Mouse (Mus musculus) intestine, embryonic 14.5 days (tissue): Measurements from ENCODE around the gene Ngdn. TPM values are rescaled to one million over a fixed set of nuclear protein-coding genes. Genes with fewer than 3 reads are reported as not detected.
"Not testable (repeated sequence)": the region's sequence is repeated elsewhere in the genome, so short reads cannot be mapped to it uniquely, and the experiment has no call there.

ENCODE experiments used
- ATAC-seq: fragments of 200-750 bp; cut with Nextera tagmentation; replicated peaks from 2 replicates; pipeline ENCODE4 v1.8.0; 2017; ENCODE audit warnings: low read depth, moderate number of reproducible peaks, moderate TSS enrichment, moderate library complexity; ENCODE audit not compliant: low FRiP score, low TSS enrichment
- DNase-seq: peaks from one replicate; pipeline ENCODE4 v3.0.0-alpha.2; 2018; ENCODE audit warnings: low spot score
- H3K27ac ChIP-seq: fragments of 300-500 bp; sonication (generic); 2 replicates; pipeline ENCODE4 v1.5.1; 2014; ENCODE audit warnings: low read depth, mild to moderate bottlenecking, control low read depth
- H3K27me3 ChIP-seq: fragments of 300-500 bp; sonication (generic); replicated peaks from 2 replicates; pipeline ENCODE4 v1.6.1; 2014; ENCODE audit warnings: low read length, control low read depth; ENCODE audit not compliant: control insufficient read depth, insufficient read depth
- H3K36me3 ChIP-seq: fragments of 300-500 bp; sonication (generic); 2 replicates; pipeline ENCODE4 v1.6.1; 2014; ENCODE audit warnings: low read length, control low read depth; ENCODE audit not compliant: control insufficient read depth, insufficient read depth
- H3K4me1 ChIP-seq: fragments of 300-500 bp; sonication (generic); replicated peaks from 2 replicates; pipeline ENCODE4 v1.6.1; 2014; ENCODE audit warnings: low read length, control low read depth, mixed read lengths; ENCODE audit not compliant: control insufficient read depth, insufficient read depth
- H3K4me2 ChIP-seq: fragments of 300-500 bp; sonication (generic); 2 replicates; pipeline ENCODE4 v1.6.1; 2014; ENCODE audit warnings: low read length
- H3K4me3 ChIP-seq: fragments of 300-500 bp; sonication (generic); 2 replicates; pipeline ENCODE4 v1.5.1; 2014; ENCODE audit warnings: low read depth, low read length, control low read depth, mixed read lengths
- H3K9ac ChIP-seq: fragments of 300-500 bp; sonication (generic); 2 replicates; pipeline ENCODE4 v1.6.1; 2014; ENCODE audit warnings: mild to moderate bottlenecking, low read length
- H3K9me3 ChIP-seq: fragments of 300-500 bp; sonication (generic); 2 replicates; pipeline ENCODE4 v1.6.1; 2016; ENCODE audit warnings: low read length, control low read depth; ENCODE audit not compliant: control insufficient read depth
- WGBS: fragments of 180-500 bp; shearing (Covaris S2); extraction: QIAGEN DNeasy Blood & Tissue Kit; methylation state at CpG from one replicate; pipeline ENCODE4 v1.1.7; 2014; 5-methylcytosine and 5-hydroxymethylcytosine counted together
- polyA plus RNA-seq: library from polyadenylated mRNA; unstranded; fragments of >200 nt; fragmentation: Nextera tagmentation; extraction: Ambion mirVana; gene quantifications from 2 replicates; pipeline ENCODE4 v1.2.1, GENCODE M21; 2014

Gene Ngdn
- polyA plus RNA-seq = 78.5 and 80.1 TPM in 2 replicates

GRCm38 (mm10) chr14:55014991-55015766 lies at the start of gene Ngdn:
Gene Ngdn, plus strand, starts transcription at chr14:55015454.
- ATAC-seq (peak; percentile 95), DNase-seq (peak; percentile 100)
- Histone ChIP-seq H3K4me3 (peak within 1 kb of the TSS; percentile 85), H3K36me3 (peaks cover 26% of the 10 kb centered on the region), H3K9me3 (no peaks in the 10 kb centered on the region), H3K4me2 (peak within 1 kb of the TSS; percentile 79), H3K9ac (peak within 1 kb of the TSS; percentile 79), H3K27me3 (no peaks in the 10 kb centered on the region), H3K27ac (peak within 1 kb of the TSS; percentile 84), H3K4me1 (0 out of 2 replicates have a peak, but pooled peaks cover 6% of the 10 kb centered on the region)
- under 1% methylated on average over 36 of the region's 36 CpGs for WGBS

DNA sequence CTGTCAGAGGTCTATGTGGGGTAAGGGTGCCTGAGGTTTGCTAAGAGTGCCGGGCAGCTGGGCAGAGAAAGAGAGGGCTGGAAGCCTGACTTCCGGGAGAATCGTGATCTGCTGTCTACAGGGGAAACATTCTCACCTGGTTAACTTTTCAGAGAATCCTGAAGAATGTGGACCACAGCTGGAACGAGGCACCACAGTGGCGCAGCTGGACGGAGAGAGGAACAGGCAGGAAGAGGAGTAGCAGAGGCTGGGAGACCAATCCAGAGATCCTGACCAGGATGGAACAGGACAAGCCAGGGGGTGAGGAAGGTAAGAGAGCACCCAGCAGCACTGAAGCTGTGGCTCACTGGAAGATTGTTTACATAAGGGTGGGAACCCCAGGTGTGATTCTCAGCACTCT lies 49.6 kb upstream of the Ngdn start:
- Histone ChIP-seq H3K9ac (no peak overlapping the region), H3K27me3 (no peaks in the 10 kb centered on the region), H3K36me3 (no peaks in the 10 kb centered on the region), H3K9me3 (no peaks in the 10 kb centered on the region), H3K4me3 (no peak overlapping the region), H3K4me2 (no peak overlapping the region), H3K4me1 (no peaks in the 10 kb centered on the region), H3K27ac (no peak overlapping the region)
- no peak for DNase-seq
- 60% methylated on average over 6 of the region's 6 CpGs for WGBS
- no peak for ATAC-seq

GRCm38 (mm10) chr14:54966320-54966977 lies 48.8 kb upstream of the Ngdn start, which contains the start of gene Myh6:
Gene Myh6, minus strand, starts transcription at chr14:54966927.
- H3K4me3 ChIP-seq = no peak within 1 kb of the TSS
- ATAC-seq (no peak), DNase-seq (no peak)
- no peak within 1 kb of the TSS for H3K4me2 ChIP-seq
- no peaks in the 10 kb centered on the region for H3K4me1 ChIP-seq
- H3K27me3 ChIP-seq = no peaks in the 10 kb centered on the region
- no peak within 1 kb of the TSS for H3K27ac ChIP-seq
- H3K9me3 ChIP-seq = no peaks in the 10 kb centered on the region
- no peaks in the 10 kb centered on the region for H3K36me3 ChIP-seq
- no peak within 1 kb of the TSS for H3K9ac ChIP-seq
- WGBS = 56% methylated on average over 7 of the region's 7 CpGs

- Histone ChIP-seq H3K9me3 (no peaks in the 10 kb centered on the region), H3K36me3 (no peaks in the 10 kb centered on the region), H3K27me3 (no peaks in the 10 kb centered on the region), H3K4me3 (no peak overlapping the region), H3K4me2 (no peak overlapping the region), H3K4me1 (no peaks in the 10 kb centered on the region), H3K9ac (no peak overlapping the region), H3K27ac (no peak overlapping the region)
- 73% methylated on average over 3 of the region's 3 CpGs for WGBS
- DNase-seq = no peak
- no peak for ATAC-seq
Observed at GRCm38 (mm10) chr14:54967874-54968273, 47.4 kb upstream of the Ngdn start.

DNA sequence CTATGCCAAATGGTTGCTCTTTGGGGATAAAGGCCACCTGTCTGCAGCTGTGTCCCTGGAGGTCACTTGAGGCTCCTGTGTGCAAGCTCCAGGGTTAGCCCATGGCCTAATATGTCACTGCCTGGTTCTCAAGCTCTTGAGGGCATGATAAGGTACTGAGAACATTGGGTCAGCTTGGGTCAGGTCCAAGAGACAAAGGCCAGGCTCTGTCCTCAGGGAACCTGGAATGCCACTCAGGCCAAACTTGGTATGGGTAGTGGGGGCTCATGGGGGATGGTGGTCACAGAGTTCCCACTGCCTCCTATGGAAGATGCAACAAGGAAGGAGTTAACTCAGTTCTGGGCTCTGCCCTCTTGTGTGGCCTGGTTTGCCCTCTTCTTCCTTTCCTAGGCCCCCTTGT lies 46.9 kb upstream of the Ngdn start:
- H3K9ac ChIP-seq = no peak overlapping the region
- H3K4me2 ChIP-seq = no peak overlapping the region
- ATAC-seq (no peak), DNase-seq (no peak)
- H3K9me3 ChIP-seq = no peaks in the 10 kb centered on the region
- no peaks in the 10 kb centered on the region for H3K36me3 ChIP-seq
- no peaks in the 10 kb centered on the region for H3K4me1 ChIP-seq
- no peaks in the 10 kb centered on the region for H3K27me3 ChIP-seq
- H3K27ac ChIP-seq = no peak overlapping the region
- no peak overlapping the region for H3K4me3 ChIP-seq

GRCm38 (mm10) chr14:54972786-54973185 lies 42.5 kb upstream of the Ngdn start:
- H3K4me1 ChIP-seq, H3K4me2 ChIP-seq, H3K27ac ChIP-seq, ATAC-seq, H3K4me3 ChIP-seq, H3K9me3 ChIP-seq, H3K36me3 ChIP-seq, DNase-seq, H3K27me3 ChIP-seq, H3K9ac ChIP-seq: not testable (repeated sequence)
- 93% methylated on average over 7 of the region's 11 CpGs for WGBS

DNA sequence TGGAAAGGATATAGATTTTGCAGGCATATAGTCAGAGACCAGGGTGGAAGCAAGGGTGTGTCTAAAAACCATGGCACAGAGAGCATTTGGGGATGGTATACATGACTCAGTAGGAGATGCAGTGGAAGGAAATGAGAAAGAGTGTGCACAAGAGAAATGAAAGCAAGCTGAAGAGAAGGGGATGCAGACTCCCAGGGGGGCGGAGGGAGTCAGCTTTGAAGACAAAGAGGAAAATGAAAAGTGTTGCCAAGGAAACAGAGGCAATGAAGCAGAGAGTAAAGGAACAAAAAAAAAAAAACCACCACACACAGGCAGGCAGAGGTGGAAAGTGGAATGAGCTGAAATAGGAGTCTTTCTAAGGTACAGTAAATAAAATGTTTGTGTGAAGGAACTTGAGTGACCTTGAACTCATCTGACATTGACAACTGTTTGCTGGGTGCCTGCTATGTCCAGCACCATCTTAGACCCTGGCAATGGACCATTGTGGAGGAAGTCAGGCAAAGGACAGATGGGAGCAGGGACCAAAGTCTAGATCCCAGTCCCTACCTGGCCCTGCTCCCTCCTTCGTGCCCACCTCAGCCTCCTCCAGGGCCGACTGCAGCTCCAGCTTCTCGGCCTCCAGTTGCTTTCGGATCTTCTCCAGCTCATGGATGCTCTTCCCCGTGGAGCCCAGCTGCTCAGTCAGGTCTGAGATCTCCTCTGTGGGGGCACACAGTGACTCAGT lies 41.0 kb upstream of the Ngdn start:
- 85% methylated on average over 6 of the region's 6 CpGs for WGBS

GRCm38 (mm10) chr14:54976633-54977032 lies 38.6 kb upstream of the Ngdn start, which contains the start of gene Gm17428:
Gene Gm17428, plus strand, starts transcription at chr14:54976933.
- H3K36me3 ChIP-seq = no peaks in the 10 kb centered on the region
- no peak within 1 kb of the TSS for H3K9ac ChIP-seq
- DNase-seq (no peak), ATAC-seq (no peak)
- no peaks in the 10 kb centered on the region for H3K27me3 ChIP-seq
- no peak within 1 kb of the TSS for H3K27ac ChIP-seq
- H3K9me3 ChIP-seq = no peaks in the 10 kb centered on the region
- no peak within 1 kb of the TSS for H3K4me2 ChIP-seq
- WGBS = 75% methylated on average over 1 of the region's 1 CpGs
- H3K4me1 ChIP-seq = no peaks in the 10 kb centered on the region
- H3K4me3 ChIP-seq = no peak within 1 kb of the TSS

More for the DNA sequence above, 41.0 kb upstream of the Ngdn start:
- Histone ChIP-seq H3K27ac (no peak overlapping the region), H3K9ac (no peak overlapping the region), H3K4me2 (no peak overlapping the region), H3K4me3 (no peak overlapping the region), H3K4me1 (no peaks in the 10 kb centered on the region), H3K27me3 (no peaks in the 10 kb centered on the region), H3K36me3 (no peaks in the 10 kb centered on the region), H3K9me3 (no peaks in the 10 kb centered on the region)
- DNase-seq (no peak), ATAC-seq (no peak)
